Mouse (Mus musculus) hindbrain, embryonic 11.5 days (tissue): ENCODE data around the gene Susd1. TPM values are rescaled to one million over a fixed set of nuclear protein-coding genes. Genes with fewer than 3 reads are reported as not detected.
A peak's percentile ranks its signal among the peaks of the same experiment; 100 is the strongest.

ENCODE experiments used
- ATAC-seq: fragments of 200-750 bp; cut with Nextera tagmentation; 2 replicates; pipeline ENCODE4 v1.8.0; 2017; ENCODE audit warnings: mild to moderate bottlenecking, moderate TSS enrichment, moderate library complexity; ENCODE audit not compliant: low FRiP score
- DNase-seq: peaks from one replicate; pipeline ENCODE4 v3.0.0-alpha.2; 2015; ENCODE audit warnings: low spot score
- H3K27ac ChIP-seq: fragments of 300-500 bp; sonication (generic); 2 replicates; pipeline ENCODE4 v1.5.1; 2014; ENCODE audit warnings: mild to moderate bottlenecking, low read depth, low read length
- H3K27me3 ChIP-seq: fragments of 300-500 bp; sonication (generic); 2 replicates; pipeline ENCODE4 v1.6.1; 2014; ENCODE audit warnings: mild to moderate bottlenecking, low read length, moderate library complexity, mixed read lengths; ENCODE audit not compliant: control insufficient read depth, insufficient read depth
- H3K36me3 ChIP-seq: fragments of 300-500 bp; sonication (generic); 2 replicates; pipeline ENCODE4 v1.6.1; 2014; ENCODE audit warnings: mild to moderate bottlenecking, low read length, moderate library complexity, mixed read lengths; ENCODE audit not compliant: control insufficient read depth, insufficient read depth
- H3K4me1 ChIP-seq: fragments of 300-500 bp; sonication (generic); replicated peaks from 2 replicates; pipeline ENCODE4 v1.6.1; 2014; ENCODE audit warnings: low read length, mixed read lengths; ENCODE audit not compliant: control insufficient read depth, insufficient read depth
- H3K4me2 ChIP-seq: fragments of 300-500 bp; sonication (generic); replicated peaks from 2 replicates; pipeline ENCODE4 v1.6.1; 2014; ENCODE audit warnings: mild to moderate bottlenecking, low read depth, low read length
- H3K4me3 ChIP-seq: fragments of 300-500 bp; sonication (generic); 2 replicates; pipeline ENCODE4 v1.5.1; 2014; ENCODE audit warnings: low read depth, low read length
- H3K9ac ChIP-seq: fragments of 300-500 bp; sonication (generic); 2 replicates; pipeline ENCODE4 v1.6.1; 2014; ENCODE audit warnings: low read depth, low read length
- H3K9me3 ChIP-seq: fragments of 300-500 bp; sonication (generic); 2 replicates; pipeline ENCODE4 v1.6.1; 2016; ENCODE audit warnings: low read length; ENCODE audit not compliant: control insufficient read depth
- WGBS: fragments of 180-500 bp; shearing (Covaris S2); extraction: QIAGEN DNeasy Blood & Tissue Kit; methylation state at CpG from one replicate; pipeline ENCODE4 v1.1.7; 2014; 5-methylcytosine and 5-hydroxymethylcytosine counted together
- polyA plus RNA-seq: library from polyadenylated mRNA; unstranded; fragments of >200 nt; fragmentation: Nextera tagmentation; extraction: Ambion mirVana; gene quantifications from 2 replicates; pipeline ENCODE4 v1.2.1, GENCODE M21; 2014

Susd1 gene
- polyA plus RNA-seq, 1 experiment from 2014 or later, result 0.94 TPM

DNA sequence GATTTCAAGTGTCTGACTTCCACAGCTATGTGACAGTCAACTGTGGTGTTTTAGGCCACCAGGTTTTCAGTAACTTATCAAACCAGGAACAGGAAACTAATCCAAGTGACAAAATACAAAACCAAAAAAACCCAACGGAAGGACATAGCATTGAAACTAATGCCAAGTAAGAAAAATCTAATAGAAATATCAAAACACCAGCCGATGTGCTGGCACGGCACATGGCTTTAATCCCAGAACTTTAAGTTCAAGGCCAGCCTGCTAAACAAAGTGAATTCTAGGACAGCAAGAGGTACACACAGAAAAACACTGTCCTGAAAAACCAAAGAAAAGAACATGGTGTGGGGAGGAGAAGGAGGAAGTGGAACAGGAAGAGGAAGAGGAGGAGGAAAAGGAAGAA, 83.8 kb downstream of the Susd1 start:
- H3K4me1 ChIP-seq, result no peaks in the 10 kb centered on the region
- WGBS, result 96% methylated on average over 3 of the region's 3 CpGs
- H3K9ac ChIP-seq, result no peak overlapping the region
- no peaks in the 10 kb centered on the region for H3K36me3 ChIP-seq
- H3K4me3 ChIP-seq, result no peak overlapping the region
- ATAC-seq, result no peak
- no peaks in the 10 kb centered on the region for H3K9me3 ChIP-seq
- H3K27ac ChIP-seq, result no peak overlapping the region
- no peak overlapping the region for H3K4me2 ChIP-seq
- no peaks in the 10 kb centered on the region for H3K27me3 ChIP-seq
- no peak for DNase-seq

DNA sequence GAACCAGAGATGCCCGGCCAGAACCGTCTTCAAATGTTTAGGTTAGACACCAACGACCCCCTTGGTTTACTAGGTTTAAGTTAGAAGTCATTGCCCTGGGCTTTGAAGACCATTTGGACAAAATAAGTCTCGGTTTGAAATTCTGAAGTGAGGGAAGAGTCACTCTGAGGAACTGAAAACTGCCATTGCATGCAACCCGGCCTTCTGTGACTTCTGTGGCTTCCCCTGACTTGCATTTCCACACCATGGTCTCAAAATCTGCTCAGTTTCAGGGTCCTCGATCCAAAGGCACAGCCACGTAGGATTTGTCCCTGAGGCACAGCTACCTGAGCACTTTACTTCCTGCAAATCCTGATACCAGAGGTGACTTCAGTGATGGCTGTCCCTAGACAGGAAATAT, 86.5 kb downstream of the Susd1 start:
- ATAC-seq (no peak), DNase-seq (no peak)
- WGBS, result 84% methylated on average over 7 of the region's 7 CpGs
- no peaks in the 10 kb centered on the region for H3K9me3 ChIP-seq
- no peak overlapping the region for H3K9ac ChIP-seq
- H3K27me3 ChIP-seq, result no peaks in the 10 kb centered on the region
- no peaks in the 10 kb centered on the region for H3K4me1 ChIP-seq
- H3K4me3 ChIP-seq, result no peak overlapping the region
- H3K36me3 ChIP-seq, result no peaks in the 10 kb centered on the region
- H3K4me2 ChIP-seq, result no peak overlapping the region
- no peak overlapping the region for H3K27ac ChIP-seq

DNA sequence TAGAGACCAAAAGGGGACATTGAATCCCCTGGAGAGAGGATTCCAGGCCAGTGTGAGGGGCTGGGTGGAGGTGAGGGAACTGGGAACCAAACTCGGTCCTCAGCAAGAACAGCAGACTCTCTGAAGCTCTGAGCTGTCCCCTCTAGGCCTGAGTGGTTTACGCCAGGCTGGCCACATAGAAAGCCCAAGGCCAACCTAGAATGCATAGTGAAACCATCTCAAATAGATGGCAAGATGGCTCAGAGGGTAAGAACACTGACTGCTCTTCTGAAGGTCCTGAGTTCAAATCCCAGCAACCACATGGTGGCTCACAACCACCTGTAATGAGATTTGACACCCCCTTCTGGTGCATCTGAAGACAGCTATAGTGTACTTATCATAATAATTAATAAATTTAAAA, 88.1 kb downstream of the Susd1 start:
- no peak overlapping the region for H3K27ac ChIP-seq
- H3K27me3 ChIP-seq, result no peaks in the 10 kb centered on the region
- no peaks in the 10 kb centered on the region for H3K36me3 ChIP-seq
- H3K9me3 ChIP-seq, result no peaks in the 10 kb centered on the region
- H3K4me2 ChIP-seq, result no peak overlapping the region
- no peaks in the 10 kb centered on the region for H3K4me1 ChIP-seq
- ATAC-seq, result no peak
- no peak overlapping the region for H3K4me3 ChIP-seq
- H3K9ac ChIP-seq, result no peak overlapping the region
- DNase-seq, result no peak
- 96% methylated on average over 2 of the region's 2 CpGs for WGBS

DNA sequence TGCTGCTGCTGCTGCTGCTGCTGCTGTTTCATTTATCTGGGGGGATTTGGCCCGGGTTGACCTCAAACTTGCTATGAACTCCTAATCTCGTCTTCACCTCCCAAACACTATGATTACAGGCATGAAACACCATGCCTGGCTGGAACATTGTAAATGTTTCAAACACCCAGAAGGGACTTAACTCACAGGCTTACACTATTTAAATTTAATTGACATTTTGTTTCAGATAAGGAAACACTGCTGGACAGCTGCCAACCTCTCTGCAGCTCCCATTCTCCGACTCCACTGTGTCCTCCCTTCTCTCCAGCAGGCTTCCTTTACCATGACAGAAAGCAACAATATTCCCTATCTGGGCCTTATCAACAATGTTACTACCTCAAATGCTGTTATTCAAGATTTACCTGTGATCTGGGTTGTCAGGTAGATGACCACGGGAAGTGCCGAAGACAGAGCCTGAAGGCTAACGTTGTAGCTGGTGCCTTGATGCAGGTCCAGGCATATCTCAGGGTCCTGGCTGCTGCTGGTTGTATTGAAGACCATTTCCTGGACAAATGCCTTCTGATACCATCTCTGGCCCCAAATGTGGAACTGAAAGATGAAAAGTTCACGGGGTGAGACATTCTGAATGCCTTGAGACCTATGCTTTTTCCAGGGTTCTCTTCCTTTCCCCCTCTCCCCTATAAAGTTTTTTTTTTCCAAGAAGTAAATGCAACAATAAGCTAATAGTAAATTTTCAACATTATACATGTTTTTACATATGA, 88.8 kb downstream of the Susd1 start:
- 87% methylated on average over 7 of the region's 7 CpGs for whole genome bisulfite sequencing
- Histone ChIP-seq H3K4me3 (no peak overlapping the region), H3K36me3 (no peaks in the 10 kb centered on the region), H3K4me1 (no peaks in the 10 kb centered on the region), H3K9ac (no peak overlapping the region), H3K27ac (no peak overlapping the region), H3K27me3 (no peaks in the 10 kb centered on the region), H3K9me3 (no peaks in the 10 kb centered on the region), H3K4me2 (no peak overlapping the region)
- ATAC-seq, result no peak
- DNase-seq, result no peak

DNA sequence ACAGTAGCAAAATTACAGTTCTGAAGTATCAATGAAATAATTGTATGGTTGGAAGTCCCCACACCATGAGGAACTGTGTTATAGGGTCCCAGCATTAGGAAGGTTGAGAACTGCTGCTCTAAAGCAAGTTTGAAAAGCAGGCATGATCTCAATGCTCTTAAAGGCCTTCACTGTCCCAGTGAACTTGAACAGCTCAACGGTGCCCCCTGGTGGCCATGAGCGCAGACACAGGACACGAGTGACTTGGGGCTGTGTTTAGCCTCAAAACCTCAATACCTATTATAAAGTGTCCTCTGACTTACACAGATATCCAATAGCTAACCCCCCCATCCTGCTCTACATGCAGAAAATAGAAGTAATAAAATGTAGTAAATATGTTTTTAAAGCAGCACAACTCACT, 97.7 kb downstream of the Susd1 start:
- Histone ChIP-seq H3K4me3 (no peak overlapping the region), H3K4me1 (no peaks in the 10 kb centered on the region), H3K36me3 (no peaks in the 10 kb centered on the region), H3K9me3 (no peaks in the 10 kb centered on the region), H3K4me2 (no peak overlapping the region), H3K27ac (no peak overlapping the region), H3K9ac (no peak overlapping the region), H3K27me3 (no peaks in the 10 kb centered on the region)
- DNase-seq, result peak; percentile 93
- ATAC-seq, result peak; percentile 77
- under 1% methylated on average over 3 of the region's 3 CpGs for WGBS

DNA sequence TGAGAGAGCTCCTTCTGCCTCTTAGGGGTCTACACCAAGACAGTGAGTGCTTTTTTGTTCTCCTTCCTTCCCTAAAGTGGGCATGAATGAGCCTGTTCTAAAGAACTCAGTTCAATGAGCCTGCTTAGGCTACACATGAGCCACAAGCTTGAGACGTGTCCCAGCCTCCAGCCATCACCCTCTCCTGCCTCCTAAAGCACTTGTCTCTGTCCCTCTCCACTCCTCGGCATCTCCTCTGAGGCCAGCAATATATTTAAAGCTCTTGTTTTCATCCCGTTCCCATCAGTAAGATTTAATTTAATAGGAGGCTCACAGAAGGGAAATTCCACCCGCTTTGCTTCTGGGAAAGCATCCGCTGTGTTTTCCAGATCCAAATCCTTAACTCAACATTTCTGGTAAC, 98.4 kb downstream of the Susd1 start:
- WGBS, result 76% methylated on average over 5 of the region's 5 CpGs
- no peak for DNase-seq
- no peaks in the 10 kb centered on the region for H3K27me3 ChIP-seq
- no peaks in the 10 kb centered on the region for H3K36me3 ChIP-seq
- no peaks in the 10 kb centered on the region for H3K9me3 ChIP-seq
- H3K9ac ChIP-seq, result no peak overlapping the region
- no peak overlapping the region for H3K27ac ChIP-seq
- H3K4me2 ChIP-seq, result no peak overlapping the region
- H3K4me1 ChIP-seq, result no peaks in the 10 kb centered on the region
- no peak for ATAC-seq
- no peak overlapping the region for H3K4me3 ChIP-seq

DNA sequence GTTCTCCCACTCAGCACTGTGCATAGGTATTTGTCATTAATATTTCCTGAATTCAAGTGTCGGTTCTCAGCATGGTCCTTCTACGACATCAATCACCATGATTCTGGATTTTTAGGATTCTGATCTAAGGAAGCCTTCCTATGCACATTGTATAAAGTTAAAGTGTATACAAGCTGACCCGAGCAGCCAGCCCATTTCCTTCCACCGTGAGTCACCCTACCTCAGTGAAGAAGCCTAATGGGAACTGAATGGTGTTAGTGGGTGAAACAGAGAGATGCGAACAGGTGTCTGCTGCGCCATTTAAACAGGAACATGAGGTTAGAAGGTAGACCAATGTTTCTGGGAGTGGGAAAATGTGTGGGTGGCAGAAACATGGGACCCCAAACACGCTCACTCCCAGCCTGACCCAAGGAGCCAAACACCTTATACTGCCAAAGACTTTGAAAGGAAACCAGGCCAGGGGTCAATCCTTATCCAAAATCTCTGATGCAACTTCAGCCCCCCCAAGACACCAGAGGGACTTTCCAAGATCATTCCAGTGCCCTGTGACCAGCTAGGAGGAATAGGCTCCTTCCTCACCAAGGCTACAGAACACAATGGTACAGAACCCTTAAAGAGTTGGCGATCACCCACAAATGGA, 99.4 kb downstream of the Susd1 start:
- no peak for ATAC-seq
- no peaks in the 10 kb centered on the region for H3K9me3 ChIP-seq
- H3K9ac ChIP-seq, result no peak overlapping the region
- no peak overlapping the region for H3K4me2 ChIP-seq
- no peak for DNase-seq
- 89% methylated on average over 8 of the region's 8 CpGs for WGBS
- H3K4me3 ChIP-seq, result no peak overlapping the region
- H3K36me3 ChIP-seq, result no peaks in the 10 kb centered on the region
- no peak overlapping the region for H3K27ac ChIP-seq
- no peaks in the 10 kb centered on the region for H3K27me3 ChIP-seq
- H3K4me1 ChIP-seq, result no peaks in the 10 kb centered on the region

DNA sequence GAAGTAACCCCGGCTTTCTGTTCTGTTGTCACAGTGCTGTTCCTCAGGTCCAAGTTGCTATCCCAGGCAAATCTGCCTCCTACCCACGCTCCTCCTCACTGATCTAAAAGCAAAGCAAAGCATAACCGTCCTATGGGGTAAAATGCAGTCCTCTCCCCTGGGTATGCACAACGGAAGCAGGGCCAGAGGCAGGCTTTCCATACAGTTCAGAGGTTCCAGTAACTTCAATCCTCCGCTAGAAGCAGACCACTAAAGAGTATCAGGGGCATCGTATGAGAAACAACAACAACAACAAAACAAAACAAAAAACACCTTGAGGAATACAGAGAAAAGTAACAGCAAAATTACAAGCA, 100.9 kb downstream of the Susd1 start:
- Histone ChIP-seq H3K4me2 (no peak overlapping the region), H3K9me3 (no peaks in the 10 kb centered on the region), H3K4me1 (no peaks in the 10 kb centered on the region), H3K4me3 (no peak overlapping the region), H3K27ac (no peak overlapping the region), H3K9ac (no peak overlapping the region), H3K27me3 (no peaks in the 10 kb centered on the region), H3K36me3 (no peaks in the 10 kb centered on the region)
- DNase-seq (no peak), ATAC-seq (no peak)
- 89% methylated on average over 6 of the region's 6 CpGs for WGBS

DNA sequence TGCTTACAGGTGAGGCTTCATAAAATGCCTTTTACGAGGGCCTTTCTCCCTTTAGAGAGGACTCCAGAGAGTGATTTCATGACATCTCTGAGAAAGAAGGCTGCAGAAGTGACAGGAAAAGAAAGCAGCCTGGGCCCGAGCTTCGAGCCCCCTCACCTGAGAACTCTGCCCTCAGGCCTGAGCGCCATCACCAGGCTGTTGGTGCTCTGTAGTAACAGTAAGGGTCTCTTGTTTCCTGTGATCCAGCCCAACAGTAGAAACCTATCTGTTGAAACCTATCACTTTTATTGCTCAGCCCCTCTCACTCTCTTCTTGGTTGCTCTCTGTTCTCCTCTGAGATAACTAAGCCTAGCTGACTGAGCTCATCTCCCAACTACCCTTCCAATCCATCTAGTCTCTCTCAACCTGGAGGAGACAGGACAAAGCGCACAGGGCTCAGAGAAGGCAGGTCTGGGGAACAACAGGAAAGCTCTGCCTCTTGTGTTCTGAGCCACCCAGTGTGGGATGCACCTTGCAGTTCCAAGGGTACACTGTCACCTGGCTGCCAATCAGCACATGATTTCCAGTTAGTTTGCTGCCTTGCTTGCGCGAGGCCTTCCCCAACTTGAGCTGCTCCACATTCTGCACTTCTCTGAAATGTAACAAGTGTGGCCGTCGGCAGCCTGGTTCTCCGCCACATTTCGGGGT, 101.4 kb downstream of the Susd1 start:
- H3K27me3 ChIP-seq, result no peaks in the 10 kb centered on the region
- 93% methylated on average over 11 of the region's 11 CpGs for WGBS

More for the DNA sequence above, 101.4 kb downstream of the Susd1 start:
- no peaks in the 10 kb centered on the region for H3K9me3 ChIP-seq
- DNase-seq (no peak), ATAC-seq (no peak)
- H3K9ac ChIP-seq, result no peak overlapping the region
- no peaks in the 10 kb centered on the region for H3K36me3 ChIP-seq
- no peaks in the 10 kb centered on the region for H3K4me1 ChIP-seq
- H3K4me2 ChIP-seq, result no peak overlapping the region
- H3K27ac ChIP-seq, result no peak overlapping the region
- H3K4me3 ChIP-seq, result no peak overlapping the region
